Mouse (Mus musculus): ENCODE results near the gene Tuba4a.

Tuba4a gene

DNA sequence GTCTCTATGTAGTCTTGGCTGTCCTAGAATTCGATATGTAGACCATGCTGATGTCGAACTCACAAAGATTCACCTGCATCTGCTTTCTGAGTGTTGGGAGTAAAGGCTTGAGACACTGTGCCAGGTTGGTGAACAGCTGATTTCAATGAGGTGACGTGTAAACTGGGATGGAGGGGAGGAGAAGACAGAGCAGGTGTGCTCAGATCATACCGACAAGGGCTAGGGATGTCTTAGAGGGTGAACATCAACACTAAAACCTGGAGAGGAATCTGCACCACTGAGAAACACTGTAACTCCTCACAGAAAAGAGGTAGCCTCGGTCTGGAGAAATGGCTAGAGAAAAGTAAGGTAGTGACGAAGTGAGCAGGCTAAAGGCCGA is 51.6 kb downstream of the Tuba4a start:
- no peak for DNase-seq (ENCODE audit: extremely low spot score, low spot score)
